26 mouse cellular contexts compared by ENCODE assay signal in genomic region chr1:76664381-76664780, GRCm38 (mm10).
"Had no signal": no experiment of that assay in that cellular context is flagged by ENCODE, and none has a peak within 500 bp of the region (broad histone marks: within the 10 kb centered on the region; RNA-seq: fewer than 3 reads in every experiment).

No protein-coding gene starts in this region.

- DNase-seq: gastrocnemius, postnatal 14 days; gastrocnemius, postnatal 36 days; heart, adult 18-20 months; heart, postnatal 14 days; heart, postnatal 36 days; kidney, adult 11 months; kidney, adult 2 months; kidney, adult 9 months; kidney, postnatal 14 days; kidney, postnatal 36 days; layer of hippocampus, adult 9-11 months; layer of hippocampus, postnatal 36 days; left cerebral cortex, postnatal 4 days had no signal

- H3K4me2 ChIP-seq: heart, embryonic 13.5 days; heart, embryonic 15.5 days; hindbrain, embryonic 13.5 days; hindbrain, embryonic 15.5 days; kidney, embryonic 15.5 days; limb, embryonic 12.5 days; limb, embryonic 15.5 days; liver, embryonic 12.5 days had no signal

- H3K27ac ChIP-seq: heart, embryonic 10.5 days; heart, embryonic 13.5 days; heart, embryonic 15.5 days; hindbrain, embryonic 13.5 days; hindbrain, embryonic 15.5 days; hindbrain, postnatal 0 days; kidney, embryonic 15.5 days; kidney, postnatal 0 days; limb, embryonic 12.5 days; limb, embryonic 15.5 days; liver, embryonic 12.5 days; liver, embryonic 14.5 days had no signal

- H3K9me3 ChIP-seq: heart, embryonic 10.5 days; heart, embryonic 13.5 days; heart, embryonic 15.5 days; hindbrain, embryonic 13.5 days; hindbrain, embryonic 15.5 days; kidney, embryonic 15.5 days; limb, embryonic 12.5 days; limb, embryonic 15.5 days; liver, embryonic 12.5 days had no signal

- H3K9ac ChIP-seq: heart, embryonic 13.5 days; heart, embryonic 15.5 days; hindbrain, embryonic 13.5 days; hindbrain, embryonic 15.5 days; kidney, embryonic 15.5 days; limb, embryonic 12.5 days; limb, embryonic 15.5 days; liver, embryonic 12.5 days; liver, embryonic 14.5 days had no signal

- H3K4me1 ChIP-seq: heart, embryonic 10.5 days; heart, embryonic 15.5 days; hindbrain, embryonic 13.5 days; hindbrain, embryonic 15.5 days; kidney, embryonic 15.5 days; liver, embryonic 12.5 days had no signal

- H3K27me3 ChIP-seq: heart, embryonic 13.5 days; heart, embryonic 15.5 days; hindbrain, embryonic 13.5 days; hindbrain, embryonic 15.5 days; kidney, embryonic 15.5 days; limb, embryonic 12.5 days; limb, embryonic 15.5 days; liver, embryonic 12.5 days had no signal

- H3K36me3 ChIP-seq: heart, embryonic 10.5 days; heart, embryonic 13.5 days; heart, embryonic 15.5 days; hindbrain, embryonic 13.5 days; hindbrain, embryonic 15.5 days; kidney, embryonic 15.5 days; limb, embryonic 12.5 days; limb, embryonic 15.5 days; liver, embryonic 12.5 days had no signal

- ATAC-seq: hindbrain, postnatal 0 days; intestine, embryonic 16.5 days; liver, embryonic 12.5 days had no signal

- H3K4me3 ChIP-seq: heart, embryonic 10.5 days; heart, embryonic 13.5 days; heart, embryonic 15.5 days; hindbrain, embryonic 13.5 days; hindbrain, embryonic 15.5 days; kidney, embryonic 15.5 days; limb, embryonic 12.5 days; limb, embryonic 15.5 days; liver, embryonic 12.5 days had no signal
